Mouse (Mus musculus): ENCODE results near the gene Sh3bgrl2. TPM values are rescaled to one million over a fixed set of nuclear protein-coding genes. Genes with fewer than 3 reads are reported as not detected.

Gene Sh3bgrl2
- total and polyA plus RNA-seq, 2 experiments from 2014 or later = 6.8 to 9.0 TPM

GRCm38 (mm10) chr9:83599505-83599904, 51.4 kb downstream of the Sh3bgrl2 start:
- no peak for TF ChIP-seq CTCF (IDR thresholded peaks at IDR 0.05; ENCODE audit: low read depth)
- H3K9me3 ChIP-seq (ENCODE audit: low read length) = no peaks in the 10 kb centered on the region
- H3K36me3 ChIP-seq (ENCODE audit: insufficient read depth) = no peaks in the 10 kb centered on the region
- DNase-seq (peak; percentile 59), ATAC-seq (no peak)
- WGBS = 15% methylated on average over 6 of the region's 6 CpGs
- H3K27me3 ChIP-seq (ENCODE audit: insufficient read depth, low read length) = no peaks in the 10 kb centered on the region
- H3K4me1 ChIP-seq (ENCODE audit: insufficient read depth) = peaks cover 15% of the 10 kb centered on the region; the same call in 1 of the 2 replicates
- H3K9ac ChIP-seq = no peak overlapping the region
- 0 out of 2 replicates have a peak overlapping the region, but pooled peaks have one; percentile 16 for H3K27ac ChIP-seq (ENCODE audit: low read depth, low read length)
- H3K4me2 ChIP-seq (ENCODE audit: low read depth) = no peak overlapping the region
- H3K4me3 ChIP-seq (ENCODE audit: low read depth, low read length) = no peak overlapping the region

DNA sequence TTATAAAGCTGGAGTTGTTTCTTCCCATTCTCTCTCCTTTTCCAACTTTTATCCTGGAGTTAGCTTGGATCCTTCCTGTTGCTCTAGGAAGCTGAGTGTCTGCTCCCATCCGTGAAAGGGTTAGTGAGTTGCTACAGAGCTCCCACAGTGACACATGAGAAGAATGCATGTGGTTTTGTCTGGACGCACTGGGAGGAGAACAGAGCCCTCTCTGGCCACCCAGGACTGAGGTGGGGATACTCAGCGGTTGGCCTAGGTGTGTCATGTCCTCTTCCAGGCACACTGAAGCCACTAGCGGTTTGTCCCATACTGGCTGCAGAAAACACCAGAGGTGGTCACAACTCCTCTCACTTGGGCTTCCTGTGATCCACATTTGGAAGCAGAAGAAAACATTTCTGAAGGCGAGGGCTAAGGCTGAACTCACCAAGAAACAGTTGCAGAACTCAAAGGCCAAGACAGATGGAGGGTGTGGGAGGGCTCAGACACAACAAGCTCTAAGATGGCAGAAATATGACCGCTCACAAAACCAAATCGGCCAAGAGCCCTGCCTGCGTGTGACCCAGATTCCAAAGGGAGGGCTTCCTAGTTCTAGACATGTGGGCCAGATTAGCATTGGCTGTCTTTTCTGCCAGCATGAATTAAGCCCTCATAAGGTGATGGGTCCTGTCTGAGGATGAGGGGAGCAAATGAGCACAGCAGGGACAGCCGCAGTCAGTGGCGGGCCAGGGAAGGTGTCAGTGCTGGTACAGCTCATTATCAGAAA, 52.3 kb downstream of the Sh3bgrl2 start:
- Histone ChIP-seq H3K4me2 (ENCODE audit: low read depth) (no peak overlapping the region), H3K9me3 (ENCODE audit: low read length) (no peaks in the 10 kb centered on the region), H3K9ac (no peak overlapping the region), H3K36me3 (ENCODE audit: insufficient read depth) (no peaks in the 10 kb centered on the region), H3K27ac (ENCODE audit: low read depth, low read length) (no peak overlapping the region), H3K4me3 (ENCODE audit: low read depth, low read length) (no peak overlapping the region), H3K27me3 (ENCODE audit: insufficient read depth, low read length) (no peaks in the 10 kb centered on the region), H3K4me1 (ENCODE audit: insufficient read depth) (peaks cover 15% of the 10 kb centered on the region; the same call in 1 of the 2 replicates)
- WGBS = 74% methylated on average over 10 of the region's 10 CpGs
- no peak for ATAC-seq
- DNase-seq = no peak
- TF ChIP-seq CTCF (IDR thresholded peaks at IDR 0.05; ENCODE audit: low read depth) = no peak

DNA sequence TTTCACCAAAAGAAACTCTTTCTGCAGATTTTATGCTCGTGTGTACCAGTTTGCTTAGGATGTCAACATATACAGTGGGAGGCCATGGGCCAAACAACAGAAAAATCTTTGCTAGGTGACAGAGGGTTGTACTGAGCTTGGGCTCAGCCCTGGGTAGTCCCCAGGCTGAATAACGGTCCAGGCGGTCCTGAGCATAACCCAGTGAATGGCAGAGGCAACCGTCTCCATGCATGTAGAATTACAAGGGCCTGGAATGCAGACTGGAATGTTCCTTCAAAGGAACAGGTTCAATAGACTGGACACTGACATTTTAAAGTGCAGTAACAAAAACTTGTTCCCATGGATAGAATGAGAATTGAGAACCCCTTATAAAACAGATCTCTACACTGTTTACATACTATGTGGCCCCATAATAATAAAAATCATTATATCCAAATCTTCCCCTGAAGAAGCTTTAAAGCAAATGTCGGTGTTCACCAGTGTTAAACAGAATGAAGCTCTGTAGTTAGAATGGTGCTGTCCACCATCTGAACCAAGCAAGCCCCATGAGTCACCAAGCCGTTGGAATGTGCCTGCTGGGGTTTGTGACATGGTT, 54.1 kb downstream of the Sh3bgrl2 start:
- 33% methylated on average over 6 of the region's 6 CpGs for WGBS

GRCm38 (mm10) chr9:83603159-83603558, 55.0 kb downstream of the Sh3bgrl2 start:
- 51% methylated on average over 2 of the region's 2 CpGs for WGBS
- Histone ChIP-seq H3K36me3 (ENCODE audit: insufficient read depth) (no peaks in the 10 kb centered on the region), H3K9me3 (ENCODE audit: low read length) (no peaks in the 10 kb centered on the region), H3K4me2 (ENCODE audit: low read depth) (no peak overlapping the region), H3K4me1 (ENCODE audit: insufficient read depth) (peaks cover 12% of the 10 kb centered on the region; the same call in 1 of the 2 replicates), H3K27me3 (ENCODE audit: insufficient read depth, low read length) (no peaks in the 10 kb centered on the region), H3K9ac (no peak overlapping the region), H3K4me3 (ENCODE audit: low read depth, low read length) (no peak overlapping the region), H3K27ac (ENCODE audit: low read depth, low read length) (no peak overlapping the region)
- no peak for TF ChIP-seq CTCF (IDR thresholded peaks at IDR 0.05; ENCODE audit: low read depth)
- DNase-seq = no peak
- ATAC-seq = no peak

More for the DNA sequence above, 54.1 kb downstream of the Sh3bgrl2 start:
- H3K4me1 ChIP-seq (ENCODE audit: insufficient read depth) = peaks cover 15% of the 10 kb centered on the region; the same call in 1 of the 2 replicates
- no peak for ATAC-seq
- H3K4me2 ChIP-seq (ENCODE audit: low read depth) = no peak overlapping the region
- H3K9ac ChIP-seq = no peak overlapping the region
- H3K27ac ChIP-seq (ENCODE audit: low read depth, low read length) = no peak overlapping the region
- no peaks in the 10 kb centered on the region for H3K27me3 ChIP-seq (ENCODE audit: insufficient read depth, low read length)
- H3K4me3 ChIP-seq (ENCODE audit: low read depth, low read length) = no peak overlapping the region
- H3K36me3 ChIP-seq (ENCODE audit: insufficient read depth) = no peaks in the 10 kb centered on the region
- TF ChIP-seq CTCF (IDR thresholded peaks at IDR 0.05; ENCODE audit: low read depth) = no peak
- H3K9me3 ChIP-seq (ENCODE audit: low read length) = no peaks in the 10 kb centered on the region
- no peak for DNase-seq

DNA sequence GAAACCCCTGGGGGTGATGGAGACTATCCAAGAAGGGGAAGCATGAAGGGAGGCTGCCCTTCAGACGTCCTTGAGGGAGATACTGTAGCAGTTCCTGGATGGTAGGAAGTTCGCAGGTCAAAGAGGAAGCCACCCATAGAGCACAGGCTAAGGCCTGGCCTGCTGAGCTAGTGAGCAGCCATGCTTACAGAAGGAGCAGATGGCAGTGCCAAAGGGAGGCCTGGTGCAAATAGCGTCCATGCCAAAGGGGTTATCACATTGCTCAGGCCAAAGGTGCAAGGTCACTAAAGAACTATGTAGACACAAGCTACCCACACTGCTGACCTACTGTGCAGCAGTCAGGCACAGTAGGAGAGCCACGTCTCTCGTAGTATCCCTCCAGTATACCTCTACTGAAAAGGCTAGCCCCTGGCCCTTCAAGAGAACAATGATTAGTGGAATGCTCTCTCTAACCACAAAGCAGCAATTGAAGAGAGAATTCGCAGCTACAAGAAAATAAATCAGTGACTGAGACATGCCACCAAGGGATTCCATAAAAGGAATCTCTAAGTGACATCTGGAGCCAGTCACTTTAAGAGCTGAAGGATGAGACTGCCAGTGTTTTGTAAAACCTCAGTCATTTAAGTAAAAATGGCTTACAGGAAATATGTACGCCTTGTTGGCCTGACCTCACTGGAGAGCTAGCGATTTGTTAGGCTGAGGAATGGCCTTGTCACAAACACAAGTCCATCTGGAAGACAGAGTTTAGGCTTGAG, 57.9 kb downstream of the Sh3bgrl2 start:
- Histone ChIP-seq H3K27ac (ENCODE audit: low read depth, low read length) (no peak overlapping the region), H3K4me1 (ENCODE audit: insufficient read depth) (no peaks in the 10 kb centered on the region), H3K36me3 (ENCODE audit: insufficient read depth) (no peaks in the 10 kb centered on the region), H3K4me2 (ENCODE audit: low read depth) (no peak overlapping the region), H3K9me3 (ENCODE audit: low read length) (no peaks in the 10 kb centered on the region), H3K4me3 (ENCODE audit: low read depth, low read length) (no peak overlapping the region), H3K27me3 (ENCODE audit: insufficient read depth, low read length) (no peaks in the 10 kb centered on the region), H3K9ac (no peak overlapping the region)
- ATAC-seq = no peak
- TF ChIP-seq CTCF (IDR thresholded peaks at IDR 0.05; ENCODE audit: low read depth) = no peak
- 53% methylated on average over 8 of the region's 8 CpGs for WGBS
- no peak for DNase-seq

DNA sequence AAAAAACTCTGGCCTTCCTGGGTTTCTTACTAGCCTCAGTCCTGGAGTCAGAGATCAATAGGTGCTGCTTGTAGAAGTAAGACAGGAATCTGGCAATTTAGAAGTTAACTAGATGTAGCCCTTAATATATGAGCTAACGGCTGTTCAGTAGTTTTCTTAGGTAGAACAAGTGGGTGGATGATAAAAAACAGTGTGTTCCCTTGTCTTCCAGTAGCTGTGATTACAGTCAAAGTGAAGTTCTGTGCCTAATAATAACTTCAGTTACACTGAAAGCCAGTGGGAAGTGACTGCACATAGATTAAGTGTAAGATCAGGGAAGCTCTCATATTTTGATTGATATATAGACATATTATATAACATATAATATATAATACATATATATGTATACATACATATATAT, 60.0 kb downstream of the Sh3bgrl2 start:
- no peak for TF ChIP-seq CTCF (IDR thresholded peaks at IDR 0.05; ENCODE audit: low read depth)
- H3K4me3 ChIP-seq (ENCODE audit: low read depth, low read length) = no peak overlapping the region

More for the DNA sequence above, 60.0 kb downstream of the Sh3bgrl2 start:
- Histone ChIP-seq H3K4me1 (ENCODE audit: insufficient read depth) (no peaks in the 10 kb centered on the region), H3K9ac (no peak overlapping the region), H3K4me2 (ENCODE audit: low read depth) (no peak overlapping the region), H3K36me3 (ENCODE audit: insufficient read depth) (no peaks in the 10 kb centered on the region), H3K9me3 (ENCODE audit: low read length) (no peaks in the 10 kb centered on the region), H3K27ac (ENCODE audit: low read depth, low read length) (no peak overlapping the region), H3K27me3 (ENCODE audit: insufficient read depth, low read length) (no peaks in the 10 kb centered on the region)
- DNase-seq = no peak
- ATAC-seq = no peak
- WGBS = 51% methylated on average over 1 of the region's 1 CpGs
